Mouse (Mus musculus) liver, embryonic 12.5 days (tissue): Measurements from ENCODE around the gene Bola1. TPM values are rescaled to one million over a fixed set of nuclear protein-coding genes. Genes with fewer than 3 reads are reported as not detected.

Experiments
- ATAC-seq: fragments of 200-750 bp; cut with Nextera tagmentation; 2 replicates; pipeline ENCODE4 v1.8.0; 2017; ENCODE audit warnings: moderate number of reproducible peaks, mild to moderate bottlenecking, moderate library complexity
- H3K27ac ChIP-seq: fragments of 300-500 bp; sonication (generic); 2 replicates; pipeline ENCODE4 v1.5.1; 2016; ENCODE audit warnings: mild to moderate bottlenecking
- H3K27me3 ChIP-seq: fragments of 300-500 bp; sonication (generic); replicated peaks from 2 replicates; pipeline ENCODE4 v1.6.1; 2016; ENCODE audit warnings: mild to moderate bottlenecking, moderate library complexity
- H3K36me3 ChIP-seq: fragments of 300-500 bp; sonication (generic); 2 replicates; pipeline ENCODE4 v1.6.1; 2016; ENCODE audit warnings: mild to moderate bottlenecking, moderate library complexity
- H3K4me1 ChIP-seq: fragments of 300-500 bp; sonication (generic); 2 replicates; pipeline ENCODE4 v1.6.1; 2016
- H3K4me2 ChIP-seq: fragments of 300-500 bp; sonication (generic); 2 replicates; pipeline ENCODE4 v1.6.1; 2016; ENCODE audit warnings: mild to moderate bottlenecking, moderate library complexity
- H3K4me3 ChIP-seq: fragments of 300-500 bp; sonication (generic); 2 replicates; pipeline ENCODE4 v1.5.1; 2016; ENCODE audit warnings: mild to moderate bottlenecking, moderate library complexity
- H3K9ac ChIP-seq: fragments of 300-500 bp; sonication (generic); 2 replicates; pipeline ENCODE4 v1.6.1; 2016; ENCODE audit warnings: mild to moderate bottlenecking, moderate library complexity
- H3K9me3 ChIP-seq: fragments of 300-500 bp; sonication (generic); replicated peaks from 2 replicates; pipeline ENCODE4 v1.6.1; 2016; ENCODE audit warnings: mild to moderate bottlenecking, moderate library complexity
- WGBS: fragments of 180-500 bp; shearing (Covaris S2); methylation state at CpG from one replicate; pipeline ENCODE4 v1.1.7; 2016; ENCODE audit not compliant: insufficient replicate concordance; 5-methylcytosine and 5-hydroxymethylcytosine counted together
- polyA plus RNA-seq: library from polyadenylated mRNA; unstranded; fragments of >200 nt; fragmentation: Nextera tagmentation; extraction: Ambion mirVana; gene quantifications from 2 replicates; pipeline ENCODE4 v1.2.1, GENCODE M21; 2016

The Bola1 gene
- polyA plus RNA-seq, 1 experiment from 2014 or later: 57.4 TPM

- no peak for ATAC-seq
- peak overlapping the region; percentile 95 for H3K27ac ChIP-seq
Measured at GRCm38 (mm10) chr3:96170976-96171545, 48.4 kb downstream of the Bola1 start.

DNA sequence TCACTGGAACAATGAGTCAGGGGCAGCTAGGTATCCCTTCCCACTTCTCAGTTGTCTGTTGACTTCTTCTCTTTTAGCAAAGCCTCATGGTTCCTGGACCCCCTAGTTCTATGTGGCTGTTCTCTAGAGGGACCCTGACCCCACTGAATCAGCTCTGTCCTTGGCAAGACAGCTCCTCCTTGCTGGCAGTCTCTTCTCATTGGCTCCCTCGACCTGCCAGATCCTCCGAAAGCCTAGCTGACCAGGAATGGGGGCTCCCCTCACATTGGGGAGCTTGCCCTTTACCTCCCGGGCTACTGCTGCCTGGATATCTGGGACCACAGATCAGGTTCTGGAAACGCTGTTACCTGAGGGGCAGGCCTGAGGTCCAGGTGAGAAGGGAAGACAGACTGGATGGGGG lies 49.2 kb downstream of the Bola1 start:
- 79% methylated on average over 4 of the region's 4 CpGs for WGBS
- H3K9ac ChIP-seq: peak overlapping the region; percentile 14; the same call in 1 of the 2 replicates
- H3K4me1 ChIP-seq: peaks cover 36% of the 10 kb centered on the region
- no peaks in the 10 kb centered on the region for H3K27me3 ChIP-seq
- no peak overlapping the region for H3K27ac ChIP-seq
- peak overlapping the region; percentile 91; the same call in 1 of the 2 replicates for H3K4me2 ChIP-seq
- no peak for ATAC-seq
- H3K9me3 ChIP-seq: no peaks in the 10 kb centered on the region
- peaks cover 31% of the 10 kb centered on the region for H3K36me3 ChIP-seq
- H3K4me3 ChIP-seq: no peak overlapping the region

More at GRCm38 (mm10) chr3:96170976-96171545, 48.4 kb downstream of the Bola1 start:
- peaks cover 39% of the 10 kb centered on the region for H3K4me1 ChIP-seq
- WGBS: 45% methylated on average over 10 of the region's 10 CpGs
- H3K4me3 ChIP-seq: peak overlapping the region; percentile 83
- no peaks in the 10 kb centered on the region for H3K27me3 ChIP-seq
- H3K9ac ChIP-seq: peak overlapping the region; percentile 93
- H3K4me2 ChIP-seq: peak overlapping the region; percentile 91
- no peaks in the 10 kb centered on the region for H3K9me3 ChIP-seq
- peaks cover 39% of the 10 kb centered on the region for H3K36me3 ChIP-seq

- Histone ChIP-seq H3K36me3 (peaks cover 14% of the 10 kb centered on the region), H3K27me3 (peaks cover 15% of the 10 kb centered on the region), H3K4me1 (peaks cover 20% of the 10 kb centered on the region), H3K4me2 (no peak overlapping the region), H3K27ac (no peak overlapping the region), H3K9me3 (no peaks in the 10 kb centered on the region), H3K9ac (no peak overlapping the region), H3K4me3 (no peak overlapping the region)
- no peak for ATAC-seq
- 65% methylated on average over 12 of the region's 12 CpGs for WGBS
Measured at GRCm38 (mm10) chr3:96168466-96169158, 50.9 kb downstream of the Bola1 start.

DNA sequence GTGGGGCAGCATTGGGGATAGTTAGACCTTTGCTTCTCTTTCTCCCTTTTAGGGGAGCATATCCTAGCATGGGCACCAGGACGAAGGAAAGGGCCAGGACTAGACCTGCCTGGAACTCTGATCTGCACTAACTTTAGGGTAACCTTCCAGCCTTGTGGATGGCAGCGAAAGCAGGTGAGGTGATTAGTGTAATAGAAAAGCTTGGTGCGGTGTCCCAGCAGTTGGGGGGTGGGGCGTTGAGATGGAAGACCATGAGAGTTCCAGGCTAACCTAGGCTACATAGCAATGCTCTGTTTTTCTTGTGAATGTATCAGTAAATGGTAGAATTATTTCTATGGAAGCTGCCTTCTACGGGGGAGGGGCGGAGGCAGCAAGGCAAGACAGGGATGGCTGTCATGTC lies 56.5 kb downstream of the Bola1 start:
- H3K27ac ChIP-seq: no peak overlapping the region
- H3K9me3 ChIP-seq: no peaks in the 10 kb centered on the region
- peaks cover 59% of the 10 kb centered on the region for H3K27me3 ChIP-seq
- H3K36me3 ChIP-seq: no peaks in the 10 kb centered on the region
- no peak overlapping the region for H3K9ac ChIP-seq
- ATAC-seq: no peak
- no peak overlapping the region for H3K4me3 ChIP-seq
- H3K4me1 ChIP-seq: peaks cover 16% of the 10 kb centered on the region
- no peak overlapping the region for H3K4me2 ChIP-seq
- 77% methylated on average over 6 of the region's 6 CpGs for WGBS

GRCm38 (mm10) chr3:96161869-96162840 lies 57.4 kb downstream of the Bola1 start, which contains the start of gene Mtmr11:
Mtmr11 (plus strand) TSS chr3:96162004.
- ATAC-seq: no peak; the same call in none of the 2 replicates
- Histone ChIP-seq H3K4me3 (peak within 1 kb of the TSS; percentile 42), H3K27me3 (peaks cover 59% of the 10 kb centered on the region), H3K4me1 (peaks cover 16% of the 10 kb centered on the region), H3K9me3 (no peaks in the 10 kb centered on the region), H3K4me2 (peak within 1 kb of the TSS; percentile 59), H3K36me3 (no peaks in the 10 kb centered on the region), H3K27ac (peak within 1 kb of the TSS; percentile 64), H3K9ac (peak within 1 kb of the TSS; percentile 47; the same call in 1 of the 2 replicates)
- 14% methylated on average over 15 of the region's 16 CpGs for WGBS

DNA sequence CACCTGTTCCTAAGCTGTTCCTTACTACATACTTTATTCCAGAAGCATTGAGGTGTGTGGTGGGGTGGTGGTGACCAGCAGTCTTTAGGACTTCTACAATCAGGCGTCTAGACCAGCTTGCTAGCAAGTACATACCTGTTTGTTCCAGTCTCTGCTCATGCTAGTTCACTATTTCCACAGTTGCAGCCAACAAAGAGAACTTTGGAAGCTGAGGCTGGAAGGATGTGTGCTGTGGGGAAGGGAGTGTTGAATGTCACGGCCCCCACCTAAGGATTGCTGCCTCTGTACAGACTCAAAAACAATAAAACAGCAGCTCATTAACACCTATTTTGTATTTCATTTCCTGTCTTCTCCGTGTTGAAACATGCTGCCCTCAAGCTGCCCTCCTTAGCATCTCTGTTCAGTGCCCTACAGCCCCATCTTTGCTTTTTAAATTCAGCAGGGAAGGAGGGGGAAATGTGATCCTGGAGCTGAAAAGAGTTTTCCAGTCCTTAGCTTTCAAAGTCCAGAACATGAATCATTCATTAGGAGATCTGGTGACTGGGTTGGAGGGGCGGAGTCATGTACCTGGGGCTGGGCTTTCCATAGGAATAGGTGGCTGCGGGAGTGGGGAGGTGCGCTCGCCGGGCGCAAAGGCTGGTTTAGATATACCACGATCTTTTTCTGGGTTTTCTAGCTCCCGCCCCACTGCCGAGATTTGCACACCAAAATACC lies 58.5 kb downstream of the Bola1 start:
- WGBS: 4% methylated on average over 12 of the region's 12 CpGs
- Histone ChIP-seq H3K4me2 (peak overlapping the region; percentile 59), H3K27ac (peak overlapping the region; percentile 64), H3K9ac (peak overlapping the region; percentile 47; the same call in 1 of the 2 replicates), H3K4me1 (peaks cover 16% of the 10 kb centered on the region), H3K36me3 (peaks cover 1% of the 10 kb centered on the region), H3K4me3 (peak overlapping the region; percentile 42), H3K9me3 (no peaks in the 10 kb centered on the region), H3K27me3 (peaks cover 59% of the 10 kb centered on the region)
- ATAC-seq: 0 out of 2 replicates have a peak, but pooled peaks have one; percentile 50

DNA sequence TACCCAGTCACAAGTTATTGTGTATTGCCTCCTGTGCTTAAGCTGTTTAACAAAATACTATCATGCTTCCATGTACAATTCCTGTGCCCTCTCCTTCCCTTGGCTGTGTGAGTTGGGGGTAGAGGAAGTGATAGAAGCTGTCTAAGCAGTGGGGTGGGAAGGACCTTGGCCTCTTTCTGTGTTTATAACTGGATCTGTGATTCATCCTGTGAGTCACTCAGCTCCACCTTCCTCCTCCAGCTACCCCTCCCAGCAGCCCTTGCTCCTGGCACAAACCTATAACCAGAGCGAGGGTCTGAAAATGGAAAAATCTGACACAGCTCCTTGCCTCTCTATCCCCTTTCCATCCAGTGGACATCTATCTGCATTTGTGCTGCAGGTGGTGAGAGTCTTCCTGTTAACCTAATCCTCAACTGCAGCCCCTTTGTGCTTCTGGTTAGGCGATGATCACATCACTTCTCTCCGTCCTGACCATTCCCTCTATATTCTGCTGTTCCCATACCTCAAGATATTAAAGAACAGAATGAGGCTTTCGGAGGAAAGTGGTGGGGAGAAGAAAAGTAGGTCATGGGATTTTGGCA lies 59.2 kb downstream of the Bola1 start:
- H3K27me3 ChIP-seq: peaks cover 59% of the 10 kb centered on the region
- H3K4me1 ChIP-seq: peaks cover 16% of the 10 kb centered on the region
- no peak overlapping the region for H3K9ac ChIP-seq
- H3K27ac ChIP-seq: peak overlapping the region; percentile 64
- WGBS: 46% methylated on average over 4 of the region's 4 CpGs
- no peak overlapping the region for H3K4me3 ChIP-seq
- H3K36me3 ChIP-seq: peaks cover 8% of the 10 kb centered on the region
- no peaks in the 10 kb centered on the region for H3K9me3 ChIP-seq
- peak overlapping the region; percentile 59; the same call in 1 of the 2 replicates for H3K4me2 ChIP-seq
- ATAC-seq: no peak

DNA sequence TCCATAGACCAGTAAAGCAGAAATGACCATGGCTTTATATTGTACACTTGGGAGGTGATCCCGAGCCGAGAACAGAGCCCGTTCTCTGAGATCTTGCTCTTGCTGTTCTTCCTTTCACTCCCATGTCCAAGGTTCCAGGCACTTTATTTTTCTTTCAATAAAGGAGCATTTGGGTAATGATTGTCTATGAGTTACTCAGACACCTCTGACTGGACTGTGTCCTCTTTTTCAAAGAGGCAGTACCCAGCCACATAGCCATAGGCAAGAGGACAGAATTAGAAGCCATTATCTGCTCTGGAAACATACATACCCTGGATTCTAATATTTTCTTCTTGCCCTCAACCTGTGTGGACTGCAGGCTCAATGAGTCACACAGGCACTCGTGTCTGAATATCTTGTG lies 59.7 kb downstream of the Bola1 start:
- H3K27ac ChIP-seq: peak overlapping the region; percentile 64; the same call in 1 of the 2 replicates
- no peak overlapping the region for H3K9ac ChIP-seq
- no peak overlapping the region for H3K4me2 ChIP-seq
- ATAC-seq: no peak
- peaks cover 56% of the 10 kb centered on the region for H3K27me3 ChIP-seq
- peaks cover 16% of the 10 kb centered on the region for H3K4me1 ChIP-seq
- 67% methylated on average over 4 of the region's 4 CpGs for WGBS
- H3K36me3 ChIP-seq: peaks cover 13% of the 10 kb centered on the region
- no peak overlapping the region for H3K4me3 ChIP-seq
- no peaks in the 10 kb centered on the region for H3K9me3 ChIP-seq

DNA sequence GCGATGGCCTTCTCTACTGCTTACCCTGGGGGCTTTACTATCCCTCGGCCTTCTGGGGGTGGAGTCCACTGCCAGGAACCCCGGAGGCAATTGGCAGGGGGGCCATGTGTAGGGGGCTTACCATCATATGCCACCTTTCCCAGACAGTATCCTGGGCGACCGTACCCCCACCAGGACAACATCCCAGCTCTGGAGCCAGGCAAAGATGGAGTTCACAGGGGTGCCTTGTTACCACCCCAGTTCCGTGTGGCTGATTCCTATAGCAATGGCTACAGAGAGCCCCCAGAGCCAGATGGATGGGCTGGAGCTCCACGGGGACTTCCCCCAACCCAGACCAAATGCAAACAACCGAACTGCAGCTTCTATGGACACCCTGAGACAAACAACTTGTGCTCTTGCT lies 64.0 kb downstream of the Bola1 start:
- Histone ChIP-seq H3K4me1 (peaks cover 9% of the 10 kb centered on the region), H3K4me2 (no peak overlapping the region), H3K36me3 (peaks cover 56% of the 10 kb centered on the region), H3K9ac (no peak overlapping the region), H3K4me3 (no peak overlapping the region), H3K27ac (no peak overlapping the region), H3K27me3 (peaks cover 13% of the 10 kb centered on the region), H3K9me3 (no peaks in the 10 kb centered on the region)
- WGBS: 87% methylated on average over 8 of the region's 8 CpGs
- ATAC-seq: no peak

- H3K27ac ChIP-seq: no peak overlapping the region
- peaks cover 5% of the 10 kb centered on the region for H3K4me1 ChIP-seq
- peaks cover 63% of the 10 kb centered on the region for H3K36me3 ChIP-seq
- no peak overlapping the region for H3K4me3 ChIP-seq
- WGBS: 90% methylated on average over 5 of the region's 5 CpGs
- ATAC-seq: no peak
- H3K27me3 ChIP-seq: no peaks in the 10 kb centered on the region
- no peaks in the 10 kb centered on the region for H3K9me3 ChIP-seq
- H3K4me2 ChIP-seq: no peak overlapping the region
- H3K9ac ChIP-seq: no peak overlapping the region
Measured at GRCm38 (mm10) chr3:96152611-96153010, 66.9 kb downstream of the Bola1 start.

DNA sequence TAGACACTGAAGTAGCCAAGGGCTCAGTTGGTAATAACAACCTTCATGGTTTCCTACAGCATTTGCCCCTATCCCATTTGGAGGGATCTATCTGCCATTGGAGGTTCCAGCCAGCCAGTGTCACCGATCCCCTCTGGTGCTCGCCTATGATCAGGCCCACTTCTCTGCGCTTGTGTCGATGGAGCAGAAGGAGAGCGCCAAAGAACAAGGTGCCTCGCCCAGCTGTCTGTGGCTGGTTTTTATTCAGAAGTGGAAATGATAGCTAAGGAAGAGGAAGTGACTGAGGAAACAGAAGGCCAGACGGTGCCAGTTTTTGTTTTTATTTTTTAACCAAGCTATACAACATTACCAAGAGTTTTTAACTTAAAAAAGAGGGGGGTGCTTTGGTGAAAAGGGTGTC lies 67.7 kb downstream of the Bola1 start:
- 64% methylated on average over 7 of the region's 7 CpGs for WGBS
- no peak overlapping the region for H3K4me3 ChIP-seq
- H3K4me2 ChIP-seq: no peak overlapping the region
- H3K4me1 ChIP-seq: peaks cover 5% of the 10 kb centered on the region
- no peak overlapping the region for H3K9ac ChIP-seq
- H3K36me3 ChIP-seq: peaks cover 68% of the 10 kb centered on the region
- H3K27me3 ChIP-seq: no peaks in the 10 kb centered on the region
- ATAC-seq: no peak
- H3K9me3 ChIP-seq: no peaks in the 10 kb centered on the region
- no peak overlapping the region for H3K27ac ChIP-seq
